Mouse (Mus musculus) forebrain, embryonic 11.5 days (tissue): ENCODE data around the gene Terf2ip. TPM values are rescaled to one million over a fixed set of nuclear protein-coding genes. Genes with fewer than 3 reads are reported as not detected.

Experiments used
- ATAC-seq: fragments of 200-750 bp; cut with Nextera tagmentation; replicated peaks from 2 replicates; pipeline ENCODE4 v1.8.0; 2017; ENCODE audit warnings: moderate TSS enrichment; ENCODE audit not compliant: low FRiP score
- DNase-seq: peaks from one replicate; pipeline ENCODE4 v3.0.0-alpha.2; 2017; ENCODE audit warnings: low spot score
- H3K27ac ChIP-seq: fragments of 300-500 bp; sonication (generic); 2 replicates; pipeline ENCODE4 v1.5.1; 2014; ENCODE audit warnings: low read depth, low read length
- H3K27me3 ChIP-seq: fragments of 300-500 bp; sonication (generic); 2 replicates; pipeline ENCODE4 v1.6.1; 2014; ENCODE audit warnings: mild to moderate bottlenecking, low read length, mixed read lengths; ENCODE audit not compliant: control insufficient read depth, insufficient read depth
- H3K36me3 ChIP-seq: fragments of 300-500 bp; sonication (generic); 2 replicates; pipeline ENCODE4 v1.6.1; 2014; ENCODE audit warnings: mild to moderate bottlenecking, low read length, moderate library complexity, mixed read lengths; ENCODE audit not compliant: control insufficient read depth, insufficient read depth
- H3K4me1 ChIP-seq: fragments of 300-500 bp; sonication (generic); replicated peaks from 2 replicates; pipeline ENCODE4 v1.6.1; 2014; ENCODE audit warnings: low read length, mixed read lengths; ENCODE audit not compliant: control insufficient read depth, insufficient read depth
- H3K4me2 ChIP-seq: fragments of 300-500 bp; sonication (generic); 2 replicates; pipeline ENCODE4 v1.6.1; 2014; ENCODE audit warnings: low read depth, mild to moderate bottlenecking, low read length, moderate library complexity, mixed read lengths; ENCODE audit not compliant: severe bottlenecking
- H3K4me3 ChIP-seq: fragments of 300-500 bp; sonication (generic); 2 replicates; pipeline ENCODE4 v1.5.1; 2014; ENCODE audit warnings: low read depth, low read length
- H3K9ac ChIP-seq: fragments of 300-500 bp; sonication (generic); 2 replicates; pipeline ENCODE4 v1.6.1; 2014; ENCODE audit warnings: low read length
- H3K9me3 ChIP-seq: fragments of 300-500 bp; sonication (generic); 2 replicates; pipeline ENCODE4 v1.6.1; 2016; ENCODE audit warnings: low read length, mixed read lengths; ENCODE audit not compliant: control insufficient read depth
- WGBS: fragments of 180-500 bp; shearing (Covaris S2); extraction: QIAGEN DNeasy Blood & Tissue Kit; methylation state at CpG from one replicate; pipeline ENCODE4 v1.1.7; 2014; 5-methylcytosine and 5-hydroxymethylcytosine counted together
- polyA plus RNA-seq: library from polyadenylated mRNA; unstranded; fragments of >200 nt; fragmentation: Nextera tagmentation; extraction: Ambion mirVana; gene quantifications from 2 replicates; pipeline ENCODE4 v1.2.1, GENCODE M21; 2014

The Terf2ip gene
- polyA plus RNA-seq = 33.6 and 33.9 TPM in 2 replicates

DNA sequence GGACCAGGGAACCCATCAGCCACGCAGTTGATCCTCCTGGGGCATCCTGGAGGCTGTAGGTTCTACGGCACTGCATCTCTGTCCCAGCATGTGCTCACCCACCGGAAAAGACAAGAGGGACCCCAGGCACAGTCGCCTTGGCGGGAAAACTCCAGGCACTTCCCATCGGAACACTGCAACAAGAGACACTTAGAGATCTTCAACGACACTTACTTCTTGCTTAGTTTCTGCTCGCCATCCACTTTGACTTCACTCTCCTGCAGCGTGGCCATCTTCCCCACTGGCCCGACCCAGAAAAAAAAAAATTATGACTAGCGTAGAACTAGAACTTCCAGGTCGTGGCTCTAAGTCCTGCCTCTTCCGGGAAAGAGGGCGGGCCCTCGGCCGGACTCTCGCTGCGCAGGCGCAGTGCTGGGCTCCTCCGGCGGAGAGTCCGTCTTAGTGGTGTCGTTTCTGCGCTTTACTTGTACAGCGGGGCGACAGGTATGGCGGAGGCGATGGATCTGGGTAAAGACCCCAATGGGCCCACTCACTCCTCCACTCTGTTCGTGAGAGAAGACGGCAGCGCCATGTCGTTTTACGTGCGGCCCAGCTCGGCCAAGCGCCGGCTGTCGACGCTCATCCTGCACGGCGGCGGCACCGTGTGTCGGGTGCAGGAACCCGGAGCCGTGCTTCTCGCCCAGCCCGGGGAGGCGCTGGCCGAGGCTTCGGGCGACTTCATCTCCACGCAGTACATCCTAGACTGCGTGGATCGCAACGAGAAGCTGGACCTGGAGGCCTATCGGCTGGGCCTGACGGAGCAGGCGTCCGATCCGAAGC lies at the start of gene Terf2ip, which contains the start of gene Kars:
Terf2ip (plus strand) TSS at position 402 of the 819 bp plus-strand sequence.
Kars (minus strand) TSS at position 327 of the 819 bp plus-strand sequence.
- WGBS = under 1% methylated on average over 61 of the region's 61 CpGs
- peak; percentile 96 for ATAC-seq
- H3K27ac ChIP-seq = peak within 1 kb of the TSS; percentile 18; the same call in 1 of the 2 replicates
- H3K36me3 ChIP-seq = no peaks in the 10 kb centered on the region
- DNase-seq = peak; percentile 95
- peak within 1 kb of the TSS; percentile 94 for H3K4me2 ChIP-seq
- peak within 1 kb of the TSS; percentile 89 for H3K9ac ChIP-seq
- no peaks in the 10 kb centered on the region for H3K27me3 ChIP-seq
- H3K4me3 ChIP-seq = peak within 1 kb of the TSS; percentile 92
- no peaks in the 10 kb centered on the region for H3K9me3 ChIP-seq
- H3K4me1 ChIP-seq = peaks cover 8% of the 10 kb centered on the region; the same call in 1 of the 2 replicates

DNA sequence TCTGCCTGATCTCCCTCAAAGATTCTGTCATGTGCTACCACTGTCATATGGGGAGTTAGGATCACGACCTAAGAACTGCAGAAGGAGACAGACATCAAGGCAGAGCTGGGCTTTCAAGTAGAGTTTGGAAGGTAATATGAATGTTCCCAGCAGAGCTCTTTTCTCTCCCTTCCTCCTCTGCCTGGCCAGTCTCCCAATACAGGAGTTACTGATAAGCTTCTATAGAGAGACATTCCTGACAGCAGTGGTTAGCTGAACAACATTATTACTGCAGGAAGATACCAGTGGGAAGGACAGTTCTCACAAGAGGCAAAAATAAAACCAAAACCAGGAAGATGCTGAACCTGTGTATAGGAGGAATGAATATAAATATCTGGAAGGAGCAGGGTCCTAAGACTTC lies 48.6 kb upstream of the Terf2ip start:
- H3K4me2 ChIP-seq = no peak overlapping the region
- no peak overlapping the region for H3K4me3 ChIP-seq
- H3K9ac ChIP-seq = no peak overlapping the region
- no peak overlapping the region for H3K27ac ChIP-seq
- ATAC-seq = no peak
- H3K36me3 ChIP-seq = no peaks in the 10 kb centered on the region; the same call in none of the 2 replicates
- WGBS = 85% methylated on average over 1 of the region's 1 CpGs
- H3K27me3 ChIP-seq = no peaks in the 10 kb centered on the region
- H3K4me1 ChIP-seq = no peaks in the 10 kb centered on the region
- no peaks in the 10 kb centered on the region for H3K9me3 ChIP-seq
- no peak for DNase-seq

DNA sequence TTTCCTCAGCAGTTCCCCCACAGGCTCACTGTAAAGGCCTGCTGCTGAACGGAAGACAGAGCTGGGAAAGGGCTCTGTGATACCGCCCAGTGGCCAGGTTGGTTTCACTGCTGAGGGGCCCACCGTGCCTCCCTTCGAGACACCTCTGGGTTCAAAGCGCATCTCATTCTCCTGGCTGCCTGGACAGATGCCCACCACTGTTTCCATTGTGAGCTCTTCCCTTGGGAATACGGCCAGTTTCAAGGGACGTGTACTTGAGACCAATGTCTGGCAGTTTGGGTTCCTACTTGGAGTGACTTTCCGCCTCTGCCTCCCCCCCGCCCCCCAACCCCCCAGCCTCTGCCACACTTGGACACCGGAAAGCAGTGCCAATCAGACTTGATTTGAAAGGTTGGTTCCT lies 48.1 kb upstream of the Terf2ip start:
- no peak overlapping the region for H3K4me2 ChIP-seq
- no peak overlapping the region for H3K4me3 ChIP-seq
- no peak for ATAC-seq
- WGBS = 73% methylated on average over 10 of the region's 10 CpGs
- H3K4me1 ChIP-seq = no peaks in the 10 kb centered on the region
- no peaks in the 10 kb centered on the region for H3K9me3 ChIP-seq
- no peak for DNase-seq
- H3K27ac ChIP-seq = no peak overlapping the region
- no peak overlapping the region for H3K9ac ChIP-seq
- no peaks in the 10 kb centered on the region for H3K27me3 ChIP-seq
- H3K36me3 ChIP-seq = no peaks in the 10 kb centered on the region; the same call in none of the 2 replicates

DNA sequence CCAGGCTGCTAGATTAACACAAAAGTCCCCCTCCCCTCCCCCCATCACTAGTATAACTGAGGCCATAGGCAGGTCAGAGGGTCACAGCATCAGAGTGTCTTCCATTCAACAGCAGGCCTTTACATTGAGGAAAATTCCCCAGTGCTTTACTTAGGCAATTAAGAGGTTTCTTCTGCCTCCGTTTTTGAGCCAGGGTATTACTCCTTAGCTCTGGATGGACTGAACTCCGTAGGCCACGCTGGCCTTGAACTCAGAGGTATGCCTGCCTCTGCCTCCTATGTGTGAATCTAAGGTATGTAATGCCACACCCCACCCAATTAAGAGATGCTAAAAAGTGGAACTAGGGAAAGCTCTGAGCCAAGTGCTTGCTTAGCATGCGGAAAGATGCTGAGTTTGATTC lies 47.7 kb upstream of the Terf2ip start:
- H3K27ac ChIP-seq = no peak overlapping the region
- H3K4me1 ChIP-seq = no peaks in the 10 kb centered on the region
- no peak overlapping the region for H3K4me3 ChIP-seq
- no peak for DNase-seq
- H3K36me3 ChIP-seq = no peaks in the 10 kb centered on the region; the same call in none of the 2 replicates
- H3K4me2 ChIP-seq = no peak overlapping the region
- WGBS = 85% methylated on average over 4 of the region's 4 CpGs
- ATAC-seq = no peak
- H3K27me3 ChIP-seq = no peaks in the 10 kb centered on the region
- no peak overlapping the region for H3K9ac ChIP-seq
- H3K9me3 ChIP-seq = no peaks in the 10 kb centered on the region

DNA sequence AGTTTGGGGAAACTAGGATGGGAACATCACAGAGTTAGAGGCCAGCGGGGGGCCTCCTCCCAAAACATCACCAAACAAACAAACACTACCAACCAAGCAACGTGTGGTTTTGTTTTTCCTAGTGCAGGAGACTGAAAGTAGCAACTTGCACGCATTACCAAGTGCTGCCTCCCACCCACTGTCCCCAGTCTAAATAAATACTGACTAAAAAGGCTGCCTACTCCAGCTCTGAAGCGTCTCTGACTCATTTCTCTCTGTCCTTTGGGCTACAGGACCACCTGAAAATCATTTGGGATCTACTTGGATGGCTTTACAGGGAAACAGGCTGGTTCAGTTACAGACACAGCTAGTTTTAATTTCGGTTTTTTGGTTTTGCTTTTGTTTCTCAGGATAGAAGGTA lies 46.8 kb upstream of the Terf2ip start:
- Histone ChIP-seq H3K9ac (no peak overlapping the region), H3K27ac (no peak overlapping the region), H3K4me2 (no peak overlapping the region), H3K4me1 (no peaks in the 10 kb centered on the region), H3K9me3 (no peaks in the 10 kb centered on the region), H3K27me3 (no peaks in the 10 kb centered on the region), H3K36me3 (no peaks in the 10 kb centered on the region; the same call in none of the 2 replicates), H3K4me3 (no peak overlapping the region)
- 73% methylated on average over 5 of the region's 5 CpGs for WGBS
- DNase-seq (no peak), ATAC-seq (no peak)

DNA sequence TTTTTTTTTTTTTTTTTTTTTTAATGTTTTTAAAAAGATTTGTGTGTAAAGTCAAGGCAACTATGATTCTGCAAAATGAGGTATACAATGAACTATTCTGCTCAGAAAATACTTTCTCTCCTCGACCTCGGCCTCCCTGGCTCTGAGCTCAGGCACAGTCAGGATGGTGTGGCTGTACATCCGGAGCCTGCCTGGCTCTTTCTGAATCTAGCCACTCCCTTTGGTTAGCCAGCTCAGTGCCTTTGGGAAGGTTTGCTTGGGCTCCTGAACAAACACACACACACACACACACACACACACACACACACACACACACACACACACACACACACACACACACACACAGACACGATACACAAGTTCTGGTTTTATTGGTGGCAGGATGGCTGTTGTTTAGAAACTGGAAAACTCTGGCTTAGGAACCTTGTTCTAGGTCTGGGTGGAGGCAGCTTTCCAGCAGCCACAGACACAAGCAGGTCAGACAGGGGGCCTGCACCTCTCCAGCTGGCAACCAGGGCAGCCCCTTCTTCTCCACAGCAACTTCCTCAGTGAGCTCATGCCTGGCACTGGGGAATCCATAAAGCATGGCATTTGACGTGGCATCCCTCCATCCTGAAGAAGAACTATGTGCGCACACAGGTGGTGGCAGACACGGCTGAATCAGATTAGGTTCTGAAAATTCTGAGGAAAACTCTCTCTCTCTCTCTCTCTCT lies 46.2 kb upstream of the Terf2ip start:
- no peaks in the 10 kb centered on the region for H3K27me3 ChIP-seq
- no peaks in the 10 kb centered on the region; the same call in 1 of the 2 replicates for H3K36me3 ChIP-seq
- H3K4me1 ChIP-seq = no peaks in the 10 kb centered on the region
- H3K4me2 ChIP-seq = no peak overlapping the region
- 82% methylated on average over 7 of the region's 7 CpGs for WGBS
- H3K9ac ChIP-seq = no peak overlapping the region
- no peak overlapping the region for H3K4me3 ChIP-seq
- DNase-seq (no peak), ATAC-seq (no peak)
- no peaks in the 10 kb centered on the region for H3K9me3 ChIP-seq
- H3K27ac ChIP-seq = no peak overlapping the region

DNA sequence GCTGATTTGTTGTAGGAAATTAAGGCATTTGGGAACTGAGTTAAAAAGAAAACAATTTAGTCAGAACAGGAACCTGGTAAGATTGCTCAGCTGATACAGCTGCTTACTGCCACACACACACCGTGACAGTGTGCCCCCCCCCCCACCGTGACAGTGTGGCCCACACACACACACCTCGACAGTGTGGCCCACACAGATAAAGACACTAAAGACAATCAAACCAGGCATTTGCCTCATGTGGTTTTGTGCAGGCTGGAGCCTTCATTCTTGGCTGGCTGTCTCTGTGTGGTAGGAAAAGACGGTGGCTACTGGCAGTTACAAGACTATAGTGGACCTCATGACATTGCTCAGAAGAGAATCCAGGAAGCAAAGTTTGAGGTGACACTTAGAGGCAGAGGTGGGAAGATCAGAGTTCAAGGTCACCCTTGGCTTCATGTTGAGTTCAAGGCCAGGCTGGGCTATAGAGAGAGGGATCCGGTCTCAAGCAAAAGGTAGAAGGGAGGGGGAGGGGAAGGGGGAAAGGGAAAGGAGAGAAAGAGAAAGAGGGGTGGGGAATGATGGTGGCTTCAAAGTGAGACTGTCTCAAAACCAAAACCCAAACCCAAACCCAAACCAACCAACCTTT lies 43.8 kb upstream of the Terf2ip start:
- Histone ChIP-seq H3K9me3 (no peaks in the 10 kb centered on the region), H3K4me3 (no peak overlapping the region), H3K9ac (no peak overlapping the region), H3K4me2 (no peak overlapping the region), H3K27ac (no peak overlapping the region), H3K4me1 (no peaks in the 10 kb centered on the region), H3K27me3 (no peaks in the 10 kb centered on the region), H3K36me3 (no peaks in the 10 kb centered on the region; the same call in 1 of the 2 replicates)
- DNase-seq (no peak), ATAC-seq (no peak)
- WGBS = 84% methylated on average over 5 of the region's 5 CpGs

DNA sequence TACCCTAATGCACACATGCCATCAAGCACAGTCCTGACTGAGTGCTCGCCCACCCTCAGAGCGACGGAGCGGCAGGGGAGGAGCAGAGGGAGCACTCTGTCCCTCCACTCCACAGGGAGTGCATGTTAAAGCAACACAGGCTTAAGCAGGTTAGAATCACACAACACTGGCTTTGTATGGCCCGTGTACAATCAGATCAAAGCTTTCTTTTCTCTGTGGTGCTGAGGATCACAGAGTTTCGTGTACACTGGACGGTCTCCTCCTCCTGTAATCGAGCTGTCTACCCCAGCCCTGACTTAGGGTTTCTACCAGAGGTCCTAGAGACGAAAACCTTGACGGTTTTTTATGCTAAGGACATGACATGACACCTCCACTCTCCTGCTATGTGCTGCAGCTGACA lies 42.7 kb upstream of the Terf2ip start:
- no peak for DNase-seq
- no peaks in the 10 kb centered on the region; the same call in 1 of the 2 replicates for H3K36me3 ChIP-seq

More for the DNA sequence above, 42.7 kb upstream of the Terf2ip start:
- no peak overlapping the region for H3K4me2 ChIP-seq
- H3K9me3 ChIP-seq = no peaks in the 10 kb centered on the region
- H3K9ac ChIP-seq = no peak overlapping the region
- no peaks in the 10 kb centered on the region for H3K4me1 ChIP-seq
- H3K4me3 ChIP-seq = no peak overlapping the region
- 83% methylated on average over 10 of the region's 10 CpGs for WGBS
- no peak for ATAC-seq
- no peak overlapping the region for H3K27ac ChIP-seq
- H3K27me3 ChIP-seq = no peaks in the 10 kb centered on the region
